Mouse (Mus musculus) left cerebral cortex, postnatal 14 days (tissue): ENCODE data around the gene AW822073. TPM values are rescaled to one million over a fixed set of nuclear protein-coding genes. Genes with fewer than 3 reads are reported as not detected.
A peak's percentile ranks its signal among the peaks of the same experiment; 100 is the strongest.
"Not testable (repeated sequence)": the region's sequence is repeated elsewhere in the genome, so short reads cannot be mapped to it uniquely, and the experiment has no call there.

Source experiments
- DNase-seq, 2 experiments: peaks; one replicate each; pipeline ENCODE4 v3.0.0; 2021 to 2022; ENCODE audit warnings: low spot score in 2 of 2, mixed read lengths in 1 of 2
- intact Hi-C: fragments of 180-260 bp; cut with DNase I; formaldehyde crosslinking; loops from one replicate; pipeline ENCODE4 v1.15.1; 2025
- total RNA-seq, 2 experiments: library from RNA; stranded (reverse); gene quantifications; 2 replicates each; pipeline ENCODE4 v1.2.3; 2021

Gene AW822073
- total RNA-seq, 2 experiments from 2014 or later: not detected

- intact Hi-C loops: not testable (repeated sequence)
- peak in 1 of 2 experiments; percentile 66 for DNase-seq
These were observed 541 bp downstream of the AW822073 start for GRCm38 (mm10) chr10:58223972-58224805.

- intact Hi-C loops, DNase-seq: not testable (repeated sequence)
These were observed 1.6 kb downstream of the AW822073 start for GRCm38 (mm10) chr10:58223161-58223560.

- intact Hi-C loops, DNase-seq: not testable (repeated sequence)
These were observed 3.2 kb downstream of the AW822073 start for GRCm38 (mm10) chr10:58221571-58221970.

- intact Hi-C loops: no loop called here
- no peak for DNase-seq
These were observed 4.0 kb downstream of the AW822073 start for GRCm38 (mm10) chr10:58220726-58221125.

GRCm38 (mm10) chr10:58217366-58217765 lies 7.4 kb downstream of the AW822073 start:
- intact Hi-C loops: no loop called here
- no peak for DNase-seq

- DNase-seq: no peak
- intact Hi-C loops: no loop called here
These were observed 9.4 kb downstream of the AW822073 start for GRCm38 (mm10) chr10:58215353-58215752.

- DNase-seq: no peak
- intact Hi-C loops: no loop called here
These were observed 9.8 kb downstream of the AW822073 start for GRCm38 (mm10) chr10:58214934-58215333.

- intact Hi-C loops: no loop called here
- DNase-seq: no peak
These were observed 10.2 kb downstream of the AW822073 start for GRCm38 (mm10) chr10:58214497-58214896.

GRCm38 (mm10) chr10:58212230-58212629 lies 12.5 kb downstream of the AW822073 start:
- intact Hi-C loops: no loop called here
- no peak for DNase-seq

- no peak for DNase-seq
- intact Hi-C loops: no loop called here
These were observed 13.5 kb downstream of the AW822073 start for GRCm38 (mm10) chr10:58211213-58211612.

- intact Hi-C loops: no loop called here
- DNase-seq: no peak
These were observed 14.2 kb downstream of the AW822073 start for GRCm38 (mm10) chr10:58210514-58210913.

GRCm38 (mm10) chr10:58209710-58210467 lies 14.8 kb downstream of the AW822073 start:
- DNase-seq: no peak
- intact Hi-C loops: no loop called here

- intact Hi-C loops: no loop called here
- no peak for DNase-seq
These were observed 17.9 kb downstream of the AW822073 start for GRCm38 (mm10) chr10:58206639-58207404.

- intact Hi-C loops: no loop called here
- no peak for DNase-seq
These were observed 18.7 kb downstream of the AW822073 start for GRCm38 (mm10) chr10:58205986-58206385.

Other genes starting within 250 kb of the AW822073 start
- not detected for gene Duxf3, start 7.7 kb upstream of the AW822073 start, total RNA-seq
- gene Gm4981, start 11.8 kb upstream of the AW822073 start, total RNA-seq: not detected
- 10 to 100 TPM; 76.6 to 79.4 TPM for gene Gcc2, start 30.6 kb upstream of the AW822073 start, total RNA-seq
- gene Lims1, start 98.5 kb upstream of the AW822073 start, total RNA-seq: 10 to 100 TPM; 28.9 to 29.5 TPM
- gene Ranbp2, start 222.0 kb upstream of the AW822073 start, total RNA-seq: 10 to 100 TPM; 78.5 to 82.9 TPM